Mouse (Mus musculus): ENCODE results near the gene Slc39a11.
"Not testable (repeated sequence)": the region's sequence is repeated elsewhere in the genome, so short reads cannot be mapped to it uniquely, and the experiment has no call there.

Gene Slc39a11

DNA sequence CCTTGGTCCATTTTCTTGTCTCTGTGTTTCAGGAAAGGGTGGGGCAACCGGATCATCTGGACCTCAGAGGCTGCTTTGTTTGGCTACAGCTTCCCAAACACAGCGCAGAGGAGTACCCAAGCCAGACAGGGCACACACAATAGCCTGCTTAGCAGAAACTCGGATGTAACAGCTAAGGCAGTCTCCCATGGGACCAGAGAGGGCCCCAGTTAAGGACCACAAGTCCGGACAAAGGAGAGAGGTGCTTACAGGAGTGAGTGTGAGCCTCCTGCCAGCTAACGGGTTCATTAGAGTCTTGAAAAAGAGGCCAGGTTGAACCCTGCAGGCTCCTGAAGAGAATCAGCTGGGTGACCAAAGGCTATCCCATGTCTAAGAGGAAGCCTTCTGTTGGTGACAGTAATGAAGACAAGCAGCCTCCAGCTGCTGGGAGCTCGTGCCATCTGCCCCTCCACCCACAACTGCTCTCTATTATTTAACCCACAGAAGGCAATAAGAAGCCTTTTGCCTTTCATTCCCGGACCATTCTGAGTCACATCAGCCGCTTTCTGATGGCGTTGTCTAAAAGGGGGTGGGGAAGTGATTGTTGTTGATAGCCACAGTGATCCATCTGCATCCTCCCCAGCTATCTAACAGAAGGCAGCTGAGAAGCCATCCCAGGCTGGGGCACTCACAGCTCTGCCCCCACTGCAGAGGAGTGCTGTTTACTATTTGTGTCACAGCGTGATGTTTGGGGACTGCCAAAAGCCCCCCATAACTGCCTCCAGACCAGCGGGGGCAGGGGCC lies 65.8 kb downstream of the Slc39a11 start:
- no peak for DNase-seq

- no peak for DNase-seq
Observed at GRCm38 (mm10) chr11:113577221-113577620, 72.7 kb downstream of the Slc39a11 start.

- no peak for DNase-seq
Observed at GRCm38 (mm10) chr11:113572641-113573040, 77.2 kb downstream of the Slc39a11 start.

GRCm38 (mm10) chr11:113571616-113572015 lies 78.3 kb downstream of the Slc39a11 start:
- no peak for DNase-seq

DNA sequence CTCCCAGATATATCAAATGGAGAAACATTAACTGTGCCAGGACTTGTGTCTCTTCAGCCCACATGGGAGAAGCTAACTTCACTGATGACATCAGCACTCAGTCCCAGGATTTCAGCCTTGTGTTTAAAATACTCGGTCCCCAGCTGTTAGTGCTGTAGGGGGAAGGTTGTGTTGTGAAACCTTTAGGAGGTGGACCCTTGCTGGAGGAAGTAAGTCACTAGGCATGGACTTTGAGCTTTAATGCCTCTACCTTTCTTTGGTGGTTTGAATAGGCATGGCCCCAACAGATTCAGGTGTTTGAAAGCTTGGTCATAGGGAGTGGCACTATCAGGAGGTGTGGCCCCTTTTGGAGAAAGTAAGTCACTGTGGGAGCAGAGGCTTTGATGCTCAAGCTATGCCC lies 80.9 kb downstream of the Slc39a11 start:
- DNase-seq: no peak

DNA sequence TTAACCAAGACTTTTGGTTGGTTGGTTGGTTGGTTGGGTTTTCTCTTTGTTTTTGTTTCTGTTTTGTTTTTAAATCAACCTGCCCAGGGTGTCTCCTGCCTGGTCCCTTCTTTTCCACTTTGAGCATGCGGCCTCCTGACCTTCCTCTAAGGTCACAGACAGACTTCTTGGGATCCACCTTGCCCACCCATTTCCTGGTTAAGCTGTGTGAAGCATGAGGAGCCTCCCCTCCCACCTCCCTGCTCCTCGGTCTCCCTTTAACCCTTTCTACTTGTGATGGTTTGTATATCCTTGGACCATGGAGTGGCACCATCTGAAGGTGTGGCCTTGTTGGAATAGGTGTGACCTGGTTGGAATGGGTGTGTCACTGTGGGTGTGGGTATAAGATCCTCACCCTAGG lies 82.0 kb downstream of the Slc39a11 start:
- not testable (repeated sequence) for DNase-seq

- DNase-seq: peak; percentile 77
Observed at GRCm38 (mm10) chr11:113565006-113565995, 84.6 kb downstream of the Slc39a11 start.

GRCm38 (mm10) chr11:113562326-113562725 lies 87.6 kb downstream of the Slc39a11 start:
- DNase-seq: no peak

DNA sequence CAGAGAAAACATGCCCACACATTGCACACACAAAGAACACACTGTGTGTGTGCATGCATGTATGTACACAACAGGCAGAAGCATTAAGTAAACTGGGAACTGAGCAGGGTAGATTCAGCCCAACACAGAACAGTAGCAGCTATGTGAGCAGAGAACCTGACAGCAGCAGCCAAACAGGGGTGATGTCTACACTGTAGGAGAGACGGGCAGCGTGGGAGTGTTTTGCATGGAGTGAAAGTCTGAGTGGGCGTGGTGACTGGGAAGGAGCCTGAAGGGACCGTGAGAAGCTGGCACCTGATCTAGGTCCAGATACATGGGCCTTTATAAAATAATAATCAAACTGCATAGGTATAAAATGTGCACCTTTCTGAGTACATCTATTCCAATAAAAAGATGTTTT lies 89.7 kb downstream of the Slc39a11 start:
- peak; percentile 32 for DNase-seq

DNA sequence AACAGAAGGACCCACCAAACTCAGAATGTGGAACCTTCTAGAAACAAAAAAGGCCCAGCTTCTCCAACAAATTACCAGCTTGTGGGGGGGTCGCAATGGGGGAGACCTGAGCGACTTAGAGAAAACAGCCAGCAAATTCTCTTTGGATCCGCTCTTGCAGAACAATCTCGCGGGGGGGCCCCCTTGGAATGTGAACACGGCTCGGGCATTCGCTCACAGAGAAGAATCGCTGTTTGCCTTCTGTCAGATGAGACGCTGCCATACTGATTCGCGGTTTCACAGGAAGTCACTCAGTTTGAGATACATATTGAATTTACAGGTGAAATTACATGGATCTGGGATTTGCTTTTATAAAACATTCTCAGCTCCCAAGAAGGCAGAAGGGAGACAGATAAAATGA lies 91.4 kb downstream of the Slc39a11 start:
- no peak for DNase-seq

DNA sequence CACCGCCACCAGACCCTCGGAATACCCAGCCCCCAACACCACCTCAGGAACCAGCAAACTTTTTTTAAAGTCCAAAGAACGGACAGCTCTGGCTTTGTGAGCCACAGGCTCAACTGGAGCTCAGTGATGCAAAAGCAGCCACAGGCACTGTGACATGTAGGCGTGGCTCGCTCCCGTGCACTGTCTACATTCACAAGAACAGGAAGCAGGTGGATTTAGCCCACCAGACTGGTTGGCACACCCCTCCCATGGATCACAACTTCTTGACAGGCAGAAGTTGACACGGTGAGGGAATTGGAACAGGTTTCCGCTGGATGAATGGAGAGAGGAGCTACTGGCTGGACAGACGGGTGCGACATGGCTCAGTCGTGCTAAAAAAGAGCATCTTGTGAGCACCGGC lies 93.7 kb downstream of the Slc39a11 start:
- no peak for DNase-seq

- DNase-seq: no peak
Observed at GRCm38 (mm10) chr11:113554701-113555360, 95.0 kb downstream of the Slc39a11 start.

DNA sequence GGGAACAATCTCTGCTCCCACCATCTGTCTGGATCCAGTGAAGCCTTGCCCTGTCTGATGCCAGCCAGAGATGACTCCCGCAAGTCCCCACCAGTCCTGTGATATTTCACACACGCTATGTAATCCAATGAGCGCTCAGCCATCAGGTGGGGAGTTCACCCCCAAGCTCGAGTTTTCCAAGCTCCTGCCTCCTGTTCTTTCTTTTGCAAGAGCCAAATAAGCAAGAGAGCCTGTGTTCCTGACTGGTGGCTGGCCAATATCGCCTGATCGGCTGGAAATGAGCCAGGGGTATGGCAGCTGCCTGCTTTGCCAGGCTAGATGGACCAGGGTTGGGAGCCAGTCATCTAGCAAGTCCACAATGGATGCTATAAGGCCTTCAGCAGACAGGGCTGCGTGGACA lies 95.7 kb downstream of the Slc39a11 start:
- DNase-seq: no peak

GRCm38 (mm10) chr11:113553605-113554004 lies 96.3 kb downstream of the Slc39a11 start:
- DNase-seq: peak; percentile 18

GRCm38 (mm10) chr11:113552539-113552938 lies 97.3 kb downstream of the Slc39a11 start:
- no peak for DNase-seq

DNA sequence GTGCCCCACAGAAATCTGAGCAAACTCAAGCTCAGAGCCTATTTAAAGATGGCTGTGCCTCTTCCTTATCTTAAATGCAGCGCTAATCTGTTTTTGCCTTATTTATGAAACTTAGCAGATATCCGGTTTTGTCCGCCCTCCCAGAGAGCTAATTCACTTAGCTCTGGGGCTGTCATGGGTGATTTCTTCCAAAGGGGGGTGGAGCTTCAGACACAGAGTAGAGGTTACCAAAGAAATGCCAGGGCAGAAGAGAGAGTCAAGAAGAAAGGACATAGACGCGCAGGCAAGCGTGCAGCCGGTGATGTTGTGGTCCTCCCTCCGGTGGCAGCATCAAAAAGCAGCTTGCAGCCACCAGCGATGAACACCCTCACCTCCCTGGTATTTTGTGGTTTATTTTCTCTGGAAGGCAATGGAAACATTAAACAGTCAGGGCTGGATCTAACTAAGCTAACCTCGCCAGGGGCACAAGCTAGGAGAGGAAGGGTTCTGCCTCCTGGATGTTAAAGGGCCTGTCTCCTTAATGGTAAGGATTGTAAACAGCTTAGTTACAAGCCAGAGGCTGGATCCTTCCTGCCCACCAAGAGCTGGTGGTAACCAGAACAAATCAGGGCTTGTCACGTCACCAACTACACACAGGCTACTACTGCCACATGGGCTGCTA lies 103.5 kb downstream of the Slc39a11 start:
- DNase-seq: no peak

- no peak for DNase-seq
Observed at GRCm38 (mm10) chr11:113544017-113544640, 105.8 kb downstream of the Slc39a11 start.

DNA sequence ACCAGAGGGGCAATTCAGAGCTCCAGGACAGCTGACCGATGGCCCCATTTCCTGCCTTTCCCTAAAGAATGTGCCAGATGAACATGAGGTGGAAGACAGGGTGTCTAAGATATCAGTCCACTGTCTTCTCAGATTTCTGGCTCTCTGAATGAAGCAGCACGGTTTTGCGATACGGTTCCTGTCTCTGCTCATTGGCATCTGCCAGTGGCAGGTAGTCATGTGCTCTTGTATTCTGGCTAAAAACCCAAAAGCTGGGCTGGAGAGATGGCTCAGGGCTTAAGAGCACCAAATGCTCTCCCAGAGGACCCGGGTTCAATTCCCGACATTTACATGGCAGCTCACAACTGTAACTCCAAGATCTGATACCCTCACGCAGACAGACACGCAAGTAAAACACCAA lies 108.8 kb downstream of the Slc39a11 start:
- DNase-seq: no peak

DNA sequence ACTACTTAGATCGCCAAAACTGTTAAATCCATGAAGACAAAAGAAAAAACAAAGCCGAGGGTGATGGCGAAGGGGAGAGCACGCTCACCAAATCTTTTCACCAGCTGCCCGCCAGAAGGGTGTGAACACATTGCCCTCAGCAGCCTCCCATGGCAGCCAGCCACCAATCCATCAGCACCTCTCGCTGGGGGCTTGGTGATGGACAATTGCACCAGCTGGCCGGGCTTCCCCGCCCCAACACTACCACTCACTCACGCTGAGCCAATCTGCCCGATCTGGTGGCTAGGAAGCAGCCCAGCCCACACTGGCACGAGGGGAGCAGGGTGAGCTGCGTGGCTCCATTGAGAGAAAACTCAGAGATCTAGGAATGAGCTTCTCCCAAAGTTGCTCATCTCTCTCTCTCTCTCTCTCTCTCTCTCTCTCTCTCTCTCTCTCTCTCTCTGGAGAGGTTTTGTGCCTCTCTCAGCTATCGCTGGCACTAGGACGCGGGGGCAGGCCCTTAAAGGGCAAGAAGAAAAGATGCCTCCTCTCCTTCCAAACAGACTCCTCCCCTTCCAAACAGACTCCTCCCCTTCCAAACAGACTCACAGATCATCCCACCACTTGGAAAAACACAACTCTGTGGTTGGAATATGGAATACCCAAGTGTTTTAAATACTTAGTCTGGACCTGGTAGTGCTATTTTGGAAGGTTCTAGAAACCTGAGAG lies 110.2 kb downstream of the Slc39a11 start:
- peak; percentile 30 for DNase-seq

DNA sequence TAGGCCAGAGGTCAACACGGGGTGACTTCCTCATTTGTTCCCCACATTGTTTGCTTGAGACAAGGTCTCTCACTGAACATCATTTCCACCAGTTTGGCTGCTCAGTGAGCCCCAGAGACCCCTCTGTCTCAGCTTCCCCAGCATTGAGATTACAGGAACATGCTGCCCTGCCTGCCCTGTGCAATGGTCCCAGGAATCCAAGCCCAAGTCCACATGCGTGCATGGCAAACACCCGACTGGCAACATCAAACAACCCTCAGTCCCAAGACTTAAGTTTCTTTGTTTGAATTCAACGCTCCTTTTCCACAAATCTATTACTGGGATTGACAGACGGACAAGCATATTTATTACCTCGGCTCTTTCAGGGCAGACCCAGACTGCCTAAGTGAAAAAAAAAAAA lies 110.8 kb downstream of the Slc39a11 start:
- DNase-seq: no peak

DNA sequence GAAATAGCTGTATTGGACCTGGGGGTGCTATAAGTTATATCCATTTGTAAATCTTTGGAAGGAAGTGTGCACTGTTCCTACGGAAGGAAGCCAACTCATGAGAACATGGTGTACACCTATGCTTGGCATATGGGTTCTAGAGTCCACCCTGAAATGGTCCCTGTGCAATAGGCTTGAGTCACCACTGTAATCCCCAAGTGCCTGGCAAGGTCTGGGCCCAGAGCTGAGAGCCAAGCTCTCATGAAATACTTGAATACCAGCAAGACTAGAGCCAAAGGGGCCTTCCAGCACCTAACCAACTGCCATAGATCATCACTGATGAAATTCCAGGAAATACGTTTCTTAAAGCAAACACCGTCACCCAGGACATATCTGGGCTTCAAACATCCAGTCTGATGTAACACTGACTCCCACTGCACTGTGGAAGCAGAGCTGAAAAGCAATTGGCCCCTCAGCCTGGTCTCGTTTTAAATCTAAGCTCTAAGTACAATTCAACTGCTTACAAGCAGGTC lies 111.4 kb downstream of the Slc39a11 start:
- no peak for DNase-seq
